Mouse (Mus musculus) hindbrain, embryonic 10.5 days (tissue): ENCODE results near the gene Runx2. TPM values are rescaled to one million over a fixed set of nuclear protein-coding genes. Genes with fewer than 3 reads are reported as not detected.

Experiments used
- DNase-seq: peaks from one replicate; pipeline ENCODE4 v3.0.0-alpha.2; 2017; ENCODE audit warnings: low spot score
- H3K27ac ChIP-seq: fragments of 300-500 bp; sonication (generic); 2 replicates; pipeline ENCODE4 v1.5.1; 2016; ENCODE audit warnings: mild to moderate bottlenecking, moderate library complexity
- H3K27me3 ChIP-seq: fragments of 300-500 bp; sonication (generic); 2 replicates; pipeline ENCODE4 v1.6.1; 2016; ENCODE audit warnings: mild to moderate bottlenecking; ENCODE audit not compliant: poor library complexity, insufficient read depth, severe bottlenecking
- H3K36me3 ChIP-seq: fragments of 300-500 bp; sonication (generic); 2 replicates; pipeline ENCODE4 v1.6.1; 2016; ENCODE audit warnings: mild to moderate bottlenecking, moderate library complexity
- H3K4me1 ChIP-seq: fragments of 300-500 bp; sonication (generic); replicated peaks from 2 replicates; pipeline ENCODE4 v1.6.1; 2016; ENCODE audit warnings: mild to moderate bottlenecking
- H3K4me3 ChIP-seq: fragments of 300-500 bp; sonication (generic); 2 replicates; pipeline ENCODE4 v1.5.1; 2016; ENCODE audit warnings: mild to moderate bottlenecking, moderate library complexity
- H3K9me3 ChIP-seq: fragments of 300-500 bp; sonication (generic); 2 replicates; pipeline ENCODE4 v1.6.1; 2016; ENCODE audit warnings: mild to moderate bottlenecking, moderate library complexity
- WGBS: fragments of 180-500 bp; shearing (Covaris S2); methylation state at CpG from one replicate; pipeline ENCODE4 v1.1.7; 2016; 5-methylcytosine and 5-hydroxymethylcytosine counted together
- polyA plus RNA-seq: library from polyadenylated mRNA; unstranded; fragments of >200 nt; fragmentation: Nextera tagmentation; extraction: Ambion mirVana; gene quantifications from 2 replicates; pipeline ENCODE4 v1.2.1, GENCODE M21; 2016

Runx2 gene
- polyA plus RNA-seq, 1 experiment from 2014 or later, result 0.52 TPM

- no peaks in the 10 kb centered on the region for H3K9me3 ChIP-seq
- no peak for DNase-seq
- H3K4me1 ChIP-seq, result peaks cover 11% of the 10 kb centered on the region; the same call in 1 of the 2 replicates
- H3K27ac ChIP-seq, result no peak overlapping the region
- 71% methylated on average over 7 of the region's 7 CpGs for WGBS
- no peaks in the 10 kb centered on the region for H3K36me3 ChIP-seq
- no peak overlapping the region for H3K4me3 ChIP-seq
- peaks cover 32% of the 10 kb centered on the region for H3K27me3 ChIP-seq
Observed at GRCm38 (mm10) chr17:44663872-44664271, 150.7 kb downstream of the Runx2 start.

GRCm38 (mm10) chr17:44663208-44663607 lies 151.4 kb downstream of the Runx2 start:
- 85% methylated on average over 1 of the region's 1 CpGs for WGBS
- peaks cover 31% of the 10 kb centered on the region for H3K27me3 ChIP-seq
- no peak overlapping the region for H3K4me3 ChIP-seq
- peaks cover 11% of the 10 kb centered on the region; the same call in 1 of the 2 replicates for H3K4me1 ChIP-seq
- no peaks in the 10 kb centered on the region for H3K9me3 ChIP-seq
- H3K36me3 ChIP-seq, result no peaks in the 10 kb centered on the region
- no peak overlapping the region for H3K27ac ChIP-seq
- no peak for DNase-seq

- WGBS, result 89% methylated on average over 6 of the region's 6 CpGs
- no peak for DNase-seq
- Histone ChIP-seq H3K27me3 (peaks cover 25% of the 10 kb centered on the region), H3K9me3 (no peaks in the 10 kb centered on the region), H3K4me3 (no peak overlapping the region), H3K27ac (no peak overlapping the region), H3K4me1 (peaks cover 11% of the 10 kb centered on the region; the same call in 1 of the 2 replicates), H3K36me3 (no peaks in the 10 kb centered on the region)
Observed at GRCm38 (mm10) chr17:44662080-44662706, 152.4 kb downstream of the Runx2 start.

GRCm38 (mm10) chr17:44660121-44660806 lies 154.3 kb downstream of the Runx2 start:
- H3K4me3 ChIP-seq, result no peak overlapping the region
- H3K36me3 ChIP-seq, result no peaks in the 10 kb centered on the region
- H3K27me3 ChIP-seq, result peaks cover 25% of the 10 kb centered on the region
- no peak for DNase-seq
- H3K9me3 ChIP-seq, result no peaks in the 10 kb centered on the region
- no peak overlapping the region for H3K27ac ChIP-seq
- WGBS, result 82% methylated on average over 7 of the region's 7 CpGs
- no peaks in the 10 kb centered on the region; the same call in 1 of the 2 replicates for H3K4me1 ChIP-seq

- H3K4me3 ChIP-seq, result no peak overlapping the region
- no peaks in the 10 kb centered on the region for H3K36me3 ChIP-seq
- no peaks in the 10 kb centered on the region for H3K9me3 ChIP-seq
- H3K27me3 ChIP-seq, result 0 out of 2 replicates have a peak, but pooled peaks cover 4% of the 10 kb centered on the region
- 88% methylated on average over 4 of the region's 4 CpGs for WGBS
- H3K27ac ChIP-seq, result no peak overlapping the region
- peaks cover 2% of the 10 kb centered on the region; the same call in 1 of the 2 replicates for H3K4me1 ChIP-seq
- no peak for DNase-seq
Observed at GRCm38 (mm10) chr17:44654503-44654902, 160.1 kb downstream of the Runx2 start.

GRCm38 (mm10) chr17:44653081-44653480 lies 161.5 kb downstream of the Runx2 start:
- no peak for DNase-seq
- H3K27me3 ChIP-seq, result 0 out of 2 replicates have a peak, but pooled peaks cover 10% of the 10 kb centered on the region
- no peaks in the 10 kb centered on the region for H3K9me3 ChIP-seq
- no peak overlapping the region for H3K4me3 ChIP-seq
- H3K4me1 ChIP-seq, result peaks cover 10% of the 10 kb centered on the region
- no peak overlapping the region for H3K27ac ChIP-seq
- no peaks in the 10 kb centered on the region for H3K36me3 ChIP-seq
- 92% methylated on average over 3 of the region's 3 CpGs for WGBS

GRCm38 (mm10) chr17:44652054-44652453 lies 162.5 kb downstream of the Runx2 start:
- 82% methylated on average over 7 of the region's 7 CpGs for WGBS
- H3K4me3 ChIP-seq, result no peak overlapping the region

GRCm38 (mm10) chr17:44651613-44652012 lies 163.0 kb downstream of the Runx2 start:
- peaks cover 14% of the 10 kb centered on the region for H3K4me1 ChIP-seq
- H3K36me3 ChIP-seq, result no peaks in the 10 kb centered on the region
- 83% methylated on average over 8 of the region's 8 CpGs for WGBS
- no peak overlapping the region for H3K4me3 ChIP-seq
- DNase-seq, result no peak
- 0 out of 2 replicates have a peak, but pooled peaks cover 10% of the 10 kb centered on the region for H3K27me3 ChIP-seq
- no peaks in the 10 kb centered on the region for H3K9me3 ChIP-seq
- no peak overlapping the region for H3K27ac ChIP-seq

More at GRCm38 (mm10) chr17:44652054-44652453, 162.5 kb downstream of the Runx2 start:
- Histone ChIP-seq H3K27me3 (0 out of 2 replicates have a peak, but pooled peaks cover 10% of the 10 kb centered on the region), H3K27ac (no peak overlapping the region), H3K4me1 (peaks cover 12% of the 10 kb centered on the region), H3K9me3 (no peaks in the 10 kb centered on the region), H3K36me3 (no peaks in the 10 kb centered on the region)
- no peak for DNase-seq

GRCm38 (mm10) chr17:44650431-44650830 lies 164.2 kb downstream of the Runx2 start:
- no peak for DNase-seq
- peaks cover 14% of the 10 kb centered on the region for H3K4me1 ChIP-seq
- 0 out of 2 replicates have a peak, but pooled peaks cover 10% of the 10 kb centered on the region for H3K27me3 ChIP-seq
- no peaks in the 10 kb centered on the region for H3K9me3 ChIP-seq
- 78% methylated on average over 2 of the region's 2 CpGs for WGBS
- H3K36me3 ChIP-seq, result no peaks in the 10 kb centered on the region
- H3K27ac ChIP-seq, result no peak overlapping the region
- no peak overlapping the region for H3K4me3 ChIP-seq

GRCm38 (mm10) chr17:44649056-44649455 lies 165.5 kb downstream of the Runx2 start:
- H3K27me3 ChIP-seq, result 0 out of 2 replicates have a peak, but pooled peaks cover 10% of the 10 kb centered on the region
- peaks cover 14% of the 10 kb centered on the region for H3K4me1 ChIP-seq
- H3K27ac ChIP-seq, result no peak overlapping the region
- H3K4me3 ChIP-seq, result no peak overlapping the region
- DNase-seq, result no peak
- H3K36me3 ChIP-seq, result no peaks in the 10 kb centered on the region
- 33% methylated on average over 8 of the region's 8 CpGs for WGBS
- no peaks in the 10 kb centered on the region for H3K9me3 ChIP-seq

- H3K36me3 ChIP-seq, result no peaks in the 10 kb centered on the region
- H3K4me3 ChIP-seq, result no peak overlapping the region
- H3K27ac ChIP-seq, result no peak overlapping the region
- WGBS, result 91% methylated on average over 6 of the region's 6 CpGs
- no peak for DNase-seq
- peaks cover 14% of the 10 kb centered on the region for H3K4me1 ChIP-seq
- H3K27me3 ChIP-seq, result 0 out of 2 replicates have a peak, but pooled peaks cover 10% of the 10 kb centered on the region
- H3K9me3 ChIP-seq, result no peaks in the 10 kb centered on the region
Observed at GRCm38 (mm10) chr17:44647916-44648315, 166.7 kb downstream of the Runx2 start.

GRCm38 (mm10) chr17:44645146-44645545 lies 169.5 kb downstream of the Runx2 start:
- 0 out of 2 replicates have a peak, but pooled peaks cover 7% of the 10 kb centered on the region for H3K27me3 ChIP-seq
- 88% methylated on average over 8 of the region's 8 CpGs for WGBS

GRCm38 (mm10) chr17:44643260-44643659 lies 171.3 kb downstream of the Runx2 start:
- WGBS, result 96% methylated on average over 6 of the region's 6 CpGs
- H3K4me3 ChIP-seq, result no peak overlapping the region
- no peak overlapping the region for H3K27ac ChIP-seq
- no peaks in the 10 kb centered on the region for H3K36me3 ChIP-seq
- no peaks in the 10 kb centered on the region for H3K27me3 ChIP-seq
- no peak for DNase-seq
- no peaks in the 10 kb centered on the region for H3K9me3 ChIP-seq
- peaks cover 10% of the 10 kb centered on the region for H3K4me1 ChIP-seq

More at GRCm38 (mm10) chr17:44645146-44645545, 169.5 kb downstream of the Runx2 start:
- Histone ChIP-seq H3K4me1 (peaks cover 14% of the 10 kb centered on the region), H3K9me3 (no peaks in the 10 kb centered on the region), H3K4me3 (no peak overlapping the region), H3K27ac (no peak overlapping the region), H3K36me3 (no peaks in the 10 kb centered on the region)
- DNase-seq, result no peak
